In the genomic region with DNA sequence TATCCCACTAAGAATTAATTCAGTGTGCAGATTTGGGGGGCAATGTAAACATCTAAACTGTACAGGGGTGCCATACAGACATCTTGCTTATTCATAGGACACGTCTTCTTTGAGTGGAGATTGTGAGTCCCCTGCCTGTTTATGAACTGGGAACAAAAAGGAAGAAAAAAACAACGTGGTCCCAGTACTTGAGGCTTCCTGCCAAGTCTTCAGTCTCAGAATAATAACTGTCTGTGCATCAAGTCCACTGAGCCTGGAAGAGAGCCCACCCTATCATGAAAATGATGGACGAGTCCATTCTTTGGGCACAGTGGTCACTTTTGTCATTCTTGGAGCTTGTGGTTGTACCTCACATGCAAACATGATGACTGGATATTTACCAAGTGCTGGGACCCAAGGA, we compare ENCODE assay signal across 23 mouse cellular contexts. TPM values are rescaled to one million over a fixed set of nuclear protein-coding genes. Genes with fewer than 3 reads are reported as not detected.
"Had no signal": no experiment of that assay in that cellular context is flagged by ENCODE, and none has a peak within 500 bp of the region (broad histone marks: within the 10 kb centered on the region; RNA-seq: fewer than 3 reads in every experiment).

No protein-coding gene starts in this region.

- H3K4me1 ChIP-seq: intestine, embryonic 15.5 days; liver, embryonic 13.5 days had no signal

- H3K9me3 ChIP-seq: intestine, embryonic 15.5 days; kidney, embryonic 15.5 days; liver, embryonic 13.5 days; midbrain, embryonic 13.5 days; neural tube, embryonic 13.5 days; stomach, embryonic 15.5 days had no signal

- H3K4me2 ChIP-seq: intestine, embryonic 15.5 days; kidney, embryonic 15.5 days; liver, embryonic 13.5 days; midbrain, embryonic 13.5 days; neural tube, embryonic 13.5 days; stomach, embryonic 15.5 days had no signal

- H3K27ac ChIP-seq: intestine, embryonic 15.5 days; kidney, embryonic 15.5 days; left cerebral cortex, adult 2 months; liver, embryonic 13.5 days; macrophage; midbrain, embryonic 13.5 days; neural tube, embryonic 13.5 days; stomach, embryonic 15.5 days had no signal

- ATAC-seq: intestine, embryonic 15.5 days; midbrain, embryonic 13.5 days had no signal

- H3K36me3 ChIP-seq: intestine, embryonic 15.5 days; kidney, embryonic 15.5 days; liver, embryonic 13.5 days; midbrain, embryonic 13.5 days; neural tube, embryonic 13.5 days; stomach, embryonic 15.5 days had no signal

- H3K4me3 ChIP-seq: intestine, embryonic 15.5 days; kidney, embryonic 15.5 days; left cerebral cortex, adult 2 months; liver, embryonic 13.5 days; midbrain, embryonic 13.5 days; myocyte; neural tube, embryonic 13.5 days; stomach, embryonic 15.5 days had no signal

- H3K27me3 ChIP-seq: intestine, embryonic 15.5 days; kidney, embryonic 15.5 days; liver, embryonic 13.5 days; midbrain, embryonic 13.5 days; neural tube, embryonic 13.5 days; stomach, embryonic 15.5 days had no signal

- DNase-seq: kidney, adult 11 months; kidney, adult 8-10 months; kidney, postnatal 10 days; kidney, postnatal 36 days; layer of hippocampus, postnatal 36 days; liver, embryonic 13.5 days; retina, postnatal 1 day; right cerebral cortex, postnatal 25 days; spleen, adult 18-20 months; thymus, postnatal 25 days had no signal

- H3K9ac ChIP-seq: intestine, embryonic 15.5 days; kidney, embryonic 15.5 days; liver, embryonic 13.5 days; midbrain, embryonic 13.5 days; neural tube, embryonic 13.5 days; stomach, embryonic 15.5 days had no signal

RNA-seq across cellular contexts. Expression of a gene that starts 6.2 kb away (rescaled TPM):
- polyA plus RNA-seq: intestine, embryonic 15.5 days; kidney, embryonic 15.5 days; limb, embryonic 11.5 days; limb, embryonic 14.5 days; liver, adult 2 months; liver, embryonic 13.5 days; liver, embryonic 16.5 days; macrophage; midbrain, embryonic 13.5 days; myocyte; neural tube, embryonic 13.5 days; stomach, embryonic 15.5 days; thymus, postnatal 0 days had no signal

RNA-seq across cellular contexts. Expression of a gene that starts 39.1 kb away (rescaled TPM):
- polyA plus RNA-seq: macrophage, myocyte had no signal
